Mouse (Mus musculus): Measurements from ENCODE around the gene Nabp2. TPM values are rescaled to one million over a fixed set of nuclear protein-coding genes. Genes with fewer than 3 reads are reported as not detected.

The Nabp2 gene
- total and polyA plus RNA-seq, 3 experiments = 40.3 to 123 (median 43.7) TPM

DNA sequence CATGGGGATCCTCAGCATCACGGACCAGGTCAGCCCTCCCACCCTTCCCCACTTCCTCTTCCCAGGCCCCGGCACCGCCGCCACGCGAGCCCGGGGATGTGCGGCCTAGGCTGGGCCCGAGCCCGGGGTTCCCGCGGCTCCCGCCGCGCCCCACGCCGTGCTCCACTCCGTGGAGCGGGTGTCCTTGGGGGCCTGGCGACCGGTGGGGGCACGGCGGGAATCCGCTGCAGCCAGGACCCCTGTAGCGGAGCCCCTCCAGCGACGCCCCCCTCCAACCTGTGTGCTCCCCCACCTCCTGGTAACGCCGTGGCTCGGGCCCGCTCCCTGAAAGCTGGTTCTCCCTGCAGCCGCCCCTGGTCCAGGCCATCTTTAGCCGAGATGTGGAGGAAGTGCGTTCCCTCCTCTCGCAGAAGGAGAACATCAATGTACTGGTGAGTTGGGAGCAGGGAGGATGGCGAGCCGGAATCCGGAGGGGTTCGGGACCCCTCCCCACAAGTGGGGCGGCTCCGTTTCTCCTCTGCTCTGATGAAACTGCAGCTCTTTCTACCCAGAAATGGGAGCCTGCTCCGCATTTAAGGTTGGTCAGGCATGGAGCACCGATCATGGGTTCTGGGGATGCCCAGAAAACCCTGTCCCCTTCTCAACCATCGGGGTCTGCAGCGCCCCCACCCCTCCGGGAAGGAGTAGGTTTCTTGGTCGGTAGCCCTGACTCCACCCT lies 33.9 kb downstream of the Nabp2 start:
- Histone ChIP-seq H3K4me2 (ENCODE audit: insufficient read depth, low read depth, poor library complexity, severe bottlenecking) (peak overlapping the region; percentile 86), H3K27me3 (replicated peaks) (no peaks in the 10 kb centered on the region), H3K4me1 (ENCODE audit: control insufficient read depth in 1 of 2, insufficient read depth in 2 of 2) (peaks cover 14 to 38% of the 10 kb centered on the region in 2 experiments), H3K36me3 (replicated peaks in 1 of 2; ENCODE audit: control insufficient read depth in 1 of 2, insufficient read depth in 1 of 2, low read length in 1 of 2) (peaks cover 26 to 41% of the 10 kb centered on the region in 2 experiments), H3K9ac (ENCODE audit: insufficient read depth, low read depth) (peak overlapping the region; percentile 97), H3K79me2 (replicated peaks; ENCODE audit: control insufficient read depth, extremely low read depth, insufficient read depth, poor library complexity, severe bottlenecking) (peaks cover 25% of the 10 kb centered on the region), H3K27ac (ENCODE audit: insufficient read depth, low read depth) (peak overlapping the region; percentile 37), H3K9me3 (replicated peaks; ENCODE audit: low read length) (no peaks in the 10 kb centered on the region), H3K4me3 (replicated peaks in 1 of 3; ENCODE audit: low read depth in 2 of 3, low read length in 2 of 3, poor library complexity in 1 of 3) (peak overlapping the region; percentile 83 to 89 (median 84))
- dilution Hi-C loops (cut with MboI; ENCODE audit: extremely low pct_ligation_motif_present, extremely low pct_unique_long_range_greater_than_20kb, low sequenced_read_pairs) = no loop called here
- TF ChIP-seq ETS1 (conservative IDR thresholded peaks at IDR 0.05; ENCODE audit: low read depth, low read length) (no peak), TBP (conservative IDR thresholded peaks at IDR 0.05; ENCODE audit: low read depth, low read length) (no peak), KAT2A (IDR thresholded peaks at IDR 0.05; ENCODE audit: insufficient replicate concordance, low read length) (0 out of 2 replicates have a peak, but pooled peaks have one; percentile 23), ZMIZ1 (IDR thresholded peaks at IDR 0.05; ENCODE audit: low read depth, low read length) (no peak), CHD1 (IDR thresholded peaks at IDR 0.05; ENCODE audit: low read depth, low read length) (no peak), BHLHE40 (IDR thresholded peaks at IDR 0.05; ENCODE audit: low read depth, low read length) (no peak), SIN3A (IDR thresholded peaks at IDR 0.05; ENCODE audit: low read length) (peak; percentile 51; the same call in 1 of the 2 replicates), HCFC1 (IDR thresholded peaks at IDR 0.05; ENCODE audit: low read depth, low read length) (peak; percentile 57), UBTF (IDR thresholded peaks at IDR 0.05; ENCODE audit: low read depth, low read length) (peak; percentile 99), EP300 (IDR thresholded peaks at IDR 0.05; ENCODE audit: low read length) (no peak), MXI1 (IDR thresholded peaks at IDR 0.05; ENCODE audit: low read depth, low read length) (peak; percentile 43), MAFK (IDR thresholded peaks at IDR 0.05; ENCODE audit: insufficient replicate concordance, low read length) (no peak), CTCF (conservative IDR thresholded peaks at IDR 0.05 in 1 of 2, IDR thresholded peaks at IDR 0.05 in 1 of 2; ENCODE audit: low read depth in 2 of 2, low read length in 2 of 2) (peak in 1 of 2 experiments; percentile 29; a peak in 1 of 4 replicates), USF1 (IDR thresholded peaks at IDR 0.05; ENCODE audit: low read depth, low read length) (no peak), NRF1 (IDR thresholded peaks at IDR 0.05; ENCODE audit: low read depth, low read length) (no peak), ZNF384 (IDR thresholded peaks at IDR 0.05; ENCODE audit: low read depth, low read length) (no peak)
- peak; percentile 33 for DNase-seq (ENCODE audit: extremely low read depth)
- in situ Hi-C loops (cut with MboI; ENCODE audit: low pct_ligation_motif_present, low pct_unique_long_range_greater_than_20kb, low sequenced_read_pairs) = no loop called here

DNA sequence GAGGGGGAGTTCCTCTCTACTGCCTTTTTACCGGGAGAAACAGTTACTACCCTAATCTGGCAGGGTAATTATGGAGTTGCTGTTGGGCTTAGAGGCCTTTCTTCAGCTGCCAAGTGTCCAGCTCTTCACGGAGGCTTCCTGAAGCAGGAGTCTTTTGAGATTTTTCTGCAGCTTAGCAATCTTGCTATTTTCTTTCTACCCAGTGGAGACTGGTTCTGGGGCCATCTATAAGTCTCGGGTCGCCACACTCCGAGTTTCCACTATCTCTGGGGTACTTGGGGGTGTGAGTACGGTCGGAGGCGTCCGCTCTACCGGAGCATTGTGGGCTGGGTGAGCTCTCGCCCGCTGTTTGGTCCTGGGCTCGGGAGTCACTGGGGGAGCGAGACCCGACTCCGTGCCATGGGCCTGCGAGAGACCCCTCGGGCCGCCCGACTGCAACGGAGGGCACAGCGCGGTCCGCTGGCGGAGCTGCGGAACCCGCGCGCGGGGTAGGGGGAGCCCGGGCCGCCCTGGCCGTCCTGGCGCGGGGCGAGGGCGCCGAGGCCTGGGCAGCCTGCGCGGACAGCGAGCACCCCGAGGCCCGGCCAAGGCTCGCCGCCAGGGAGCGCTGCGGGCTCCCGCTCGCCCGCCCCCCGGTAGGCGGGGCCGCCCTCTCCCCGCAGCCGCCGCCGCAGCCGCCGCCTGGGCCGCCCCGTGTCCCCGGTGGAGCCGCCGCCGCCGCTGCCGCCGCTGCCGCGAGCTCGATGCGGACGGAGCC lies 34.7 kb downstream of the Nabp2 start, which contains the start of gene Ankrd52:
Gene Ankrd52, plus strand, starts transcription at position 661 of the 757 bp plus-strand sequence.
- Histone ChIP-seq H3K9me3 (replicated peaks; ENCODE audit: low read length) (no peaks in the 10 kb centered on the region), H3K27me3 (replicated peaks) (no peaks in the 10 kb centered on the region), H3K27ac (ENCODE audit: insufficient read depth, low read depth) (peak within 1 kb of the TSS; percentile 75), H3K79me2 (replicated peaks; ENCODE audit: control insufficient read depth, extremely low read depth, insufficient read depth, poor library complexity, severe bottlenecking) (peaks cover 25% of the 10 kb centered on the region), H3K4me1 (ENCODE audit: control insufficient read depth in 1 of 2, insufficient read depth in 2 of 2) (peaks cover 14 to 38% of the 10 kb centered on the region in 2 experiments), H3K36me3 (replicated peaks in 1 of 2; ENCODE audit: control insufficient read depth in 1 of 2, insufficient read depth in 1 of 2, low read length in 1 of 2) (peaks cover 18 to 33% of the 10 kb centered on the region in 2 experiments), H3K4me3 (replicated peaks in 1 of 3; ENCODE audit: low read depth in 2 of 3, low read length in 2 of 3, poor library complexity in 1 of 3) (peak within 1 kb of the TSS; percentile 83 to 89 (median 84)), H3K9ac (ENCODE audit: insufficient read depth, low read depth) (peak within 1 kb of the TSS; percentile 97), H3K4me2 (ENCODE audit: insufficient read depth, low read depth, poor library complexity, severe bottlenecking) (peak within 1 kb of the TSS; percentile 94)
- DNase-seq (ENCODE audit: extremely low read depth) = peak; percentile 47
- in situ Hi-C loops (cut with MboI; ENCODE audit: low pct_ligation_motif_present, low pct_unique_long_range_greater_than_20kb, low sequenced_read_pairs) = no loop called here
- peak; percentile 46; the same call in 1 of the 2 replicates for TF ChIP-seq POLR2A (IDR thresholded peaks at IDR 0.05; ENCODE audit: low read depth, low read length)
- TF ChIP-seq SMC3 (IDR thresholded peaks at IDR 0.05; ENCODE audit: low read depth, low read length) = peak; percentile 20
- TF ChIP-seq CTCF (conservative IDR thresholded peaks at IDR 0.05 in 1 of 2, IDR thresholded peaks at IDR 0.05 in 1 of 2; ENCODE audit: low read depth in 2 of 2, low read length in 2 of 2) = peak in 1 of 2 experiments; percentile 66; a peak in 2 of 4 replicates
- TF ChIP-seq E2F4 (IDR thresholded peaks at IDR 0.05; ENCODE audit: insufficient replicate concordance, low read depth, low read length) = no peak
- TF ChIP-seq TBP (conservative IDR thresholded peaks at IDR 0.05; ENCODE audit: low read depth, low read length) = 0 out of 2 replicates have a peak, but pooled peaks have one; percentile 50
- TF ChIP-seq UBTF (IDR thresholded peaks at IDR 0.05; ENCODE audit: low read depth, low read length) = 0 out of 2 replicates have a peak, but pooled peaks have one; percentile 54
- peak; percentile 67 for TF ChIP-seq TCF12 (IDR thresholded peaks at IDR 0.05; ENCODE audit: low read depth, low read length)
- no peak for TF ChIP-seq ZNF384 (IDR thresholded peaks at IDR 0.05; ENCODE audit: low read depth, low read length)
- peak; percentile 42; the same call in 1 of the 2 replicates for TF ChIP-seq MEF2A (IDR thresholded peaks at IDR 0.05; ENCODE audit: borderline replicate concordance, low read depth, low read length)
- TF ChIP-seq IRF4 (IDR thresholded peaks at IDR 0.05; ENCODE audit: low read depth, low read length) = no peak
- no peak for TF ChIP-seq MAFK (IDR thresholded peaks at IDR 0.05; ENCODE audit: insufficient replicate concordance, low read length)
- TF ChIP-seq SIN3A (IDR thresholded peaks at IDR 0.05; ENCODE audit: low read length) = peak; percentile 18; the same call in 1 of the 2 replicates
- TF ChIP-seq PAX5 (IDR thresholded peaks at IDR 0.05; ENCODE audit: low read length) = no peak
- TF ChIP-seq NELFE (IDR thresholded peaks at IDR 0.05; ENCODE audit: low read depth, low read length) = peak; percentile 13; the same call in 1 of the 2 replicates
- no peak for TF ChIP-seq MYC (IDR thresholded peaks at IDR 0.05; ENCODE audit: low read depth, low read length)
- TF ChIP-seq NRF1 (IDR thresholded peaks at IDR 0.05; ENCODE audit: low read depth, low read length) = peak; percentile 51; the same call in 1 of the 2 replicates
- TF ChIP-seq JUND (conservative IDR thresholded peaks at IDR 0.05; ENCODE audit: low read depth, low read length) = no peak
- no peak for TF ChIP-seq ETS1 (conservative IDR thresholded peaks at IDR 0.05; ENCODE audit: low read depth, low read length)
- dilution Hi-C loops (cut with MboI; ENCODE audit: extremely low pct_ligation_motif_present, extremely low pct_unique_long_range_greater_than_20kb, low sequenced_read_pairs) = no loop called here
